Mouse (Mus musculus) thymus, postnatal 25 days (tissue): ENCODE measurements around the gene Gm8220.
"Not testable (repeated sequence)": the region's sequence is repeated elsewhere in the genome, so short reads cannot be mapped to it uniquely, and the experiment has no call there.

ENCODE experiments used
- DNase-seq: peaks from one replicate; pipeline ENCODE4 v3.0.0; 2022

The Gm8220 gene

DNA sequence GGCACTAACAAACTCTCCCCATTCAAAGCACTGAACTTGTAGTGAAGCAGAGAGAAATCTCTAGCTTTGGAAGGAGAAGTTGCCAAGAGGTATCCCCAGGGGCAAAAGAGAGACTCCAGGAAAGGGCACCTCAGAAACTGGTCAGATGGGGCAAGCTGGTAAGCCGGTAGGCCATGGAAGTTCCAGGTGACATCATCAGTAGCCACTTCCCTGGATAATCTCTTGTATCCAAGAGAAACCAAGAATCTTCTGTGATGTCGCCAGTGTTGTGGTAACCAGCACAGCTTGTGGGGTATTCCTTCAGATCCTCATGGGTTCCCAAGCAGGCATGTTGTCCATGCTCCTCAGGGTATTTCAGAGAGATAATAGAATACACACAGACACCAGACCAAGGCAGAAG, at the start of gene Gm8220:
Gene Gm8220 (plus strand): TSS at position 301 of the 400 bp plus-strand sequence.
- DNase-seq: not testable (repeated sequence)

DNA sequence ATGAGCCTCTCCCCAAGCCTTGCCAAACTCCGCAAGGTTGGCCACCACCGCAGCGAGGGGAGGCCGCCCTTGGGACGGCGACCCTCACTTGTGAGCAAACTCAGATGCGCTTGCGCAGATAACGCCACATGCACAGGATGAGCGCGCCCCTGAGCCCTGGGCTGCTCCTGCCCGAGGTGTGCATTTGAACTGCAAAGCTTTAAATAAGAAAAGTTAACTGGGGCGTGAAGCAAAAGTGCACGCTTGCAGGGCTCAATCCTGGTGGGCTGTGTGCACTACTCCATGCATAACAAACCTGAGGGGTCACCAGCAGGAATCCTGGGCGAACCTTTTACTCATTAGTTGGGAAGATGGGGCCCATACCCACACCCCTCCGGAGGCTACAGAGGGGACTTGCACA, 37.3 kb upstream of the Gm8220 start:
- no peak for DNase-seq

DNA sequence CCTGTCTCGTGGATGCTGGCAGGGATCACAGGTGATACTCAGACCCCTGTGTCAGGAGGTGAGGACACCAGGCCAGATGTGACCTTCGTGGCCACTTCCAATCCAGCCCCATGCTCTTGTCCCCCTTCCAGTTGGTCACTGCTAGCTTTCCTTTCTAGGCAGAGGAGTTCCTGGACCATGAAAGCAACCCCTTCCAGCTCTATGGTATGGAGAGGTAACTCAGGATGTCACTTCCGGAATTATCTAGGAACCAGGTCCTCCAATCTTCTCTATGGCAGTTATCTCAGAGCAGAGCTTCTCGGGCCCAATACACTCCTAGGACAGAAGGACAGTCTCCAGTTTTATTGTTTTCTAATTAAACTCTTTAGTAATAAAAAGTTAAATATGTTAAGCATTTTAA, 26.7 kb downstream of the Gm8220 start:
- not testable (repeated sequence) for DNase-seq

DNA sequence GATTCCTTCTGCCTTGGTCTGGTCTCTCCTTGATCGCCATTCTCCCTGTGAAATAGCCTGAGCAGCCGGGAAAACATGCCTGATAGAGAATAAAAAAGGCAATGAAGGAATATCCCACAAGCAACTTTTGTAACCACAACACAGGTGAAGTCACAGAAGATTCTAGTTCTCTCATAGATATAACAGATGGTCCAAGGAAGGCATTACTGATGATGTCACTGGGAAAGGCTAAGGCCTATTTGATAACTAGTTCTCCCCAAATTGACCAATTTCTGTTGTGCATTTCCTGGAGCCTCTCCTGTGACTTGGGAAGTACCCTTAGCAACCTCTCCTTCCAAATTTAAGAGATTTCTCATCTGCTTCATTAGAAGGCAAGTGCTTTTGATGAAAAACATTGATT, 53.1 kb downstream of the Gm8220 start, which contains the start of gene Gm5930:
Gene Gm5930 (minus strand): TSS at position 101 of the 400 bp plus-strand sequence.
- DNase-seq: not testable (repeated sequence)
